Mouse (Mus musculus): ENCODE measurements around the gene Ky.

Gene Ky

DNA sequence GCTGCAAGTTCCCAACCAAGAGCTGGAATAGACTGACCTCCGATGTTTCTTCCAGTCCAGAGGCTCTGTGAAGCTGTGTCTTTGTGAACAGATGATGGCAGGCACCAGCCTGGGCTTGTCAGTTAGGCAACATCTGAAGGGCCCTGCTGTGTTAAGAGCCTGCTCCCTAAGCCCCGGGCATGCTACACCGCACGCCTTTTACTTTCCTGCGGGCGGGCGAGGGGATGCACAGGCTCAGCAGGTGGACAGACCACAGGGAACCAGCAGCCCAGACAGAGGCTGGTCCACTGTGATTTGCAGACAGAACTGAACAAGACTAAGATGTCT, 41.4 kb downstream of the Ky start:
- DNase-seq (ENCODE audit: low read depth, low spot score), result no peak

DNA sequence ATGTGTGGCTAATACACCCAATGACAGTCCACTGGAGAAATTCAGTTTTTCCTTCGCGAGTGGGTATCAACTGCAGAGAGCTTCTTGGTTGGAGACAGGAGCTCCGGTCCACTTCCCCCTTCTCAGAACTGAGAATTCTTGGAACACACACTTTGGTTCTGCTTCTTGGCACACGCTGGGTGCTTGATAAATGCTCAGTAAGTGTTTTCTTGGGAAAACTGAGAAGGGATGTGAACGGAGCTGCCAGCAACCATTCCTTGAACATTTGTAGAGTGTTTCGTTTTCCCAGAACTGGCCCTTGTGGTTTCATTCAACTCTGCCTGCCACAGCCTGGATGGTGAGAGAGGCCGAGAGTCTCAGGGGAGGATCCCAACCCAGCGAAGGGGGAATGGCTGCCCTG, 43.7 kb downstream of the Ky start:
- no peak for DNase-seq (ENCODE audit: low read depth, low spot score)

DNA sequence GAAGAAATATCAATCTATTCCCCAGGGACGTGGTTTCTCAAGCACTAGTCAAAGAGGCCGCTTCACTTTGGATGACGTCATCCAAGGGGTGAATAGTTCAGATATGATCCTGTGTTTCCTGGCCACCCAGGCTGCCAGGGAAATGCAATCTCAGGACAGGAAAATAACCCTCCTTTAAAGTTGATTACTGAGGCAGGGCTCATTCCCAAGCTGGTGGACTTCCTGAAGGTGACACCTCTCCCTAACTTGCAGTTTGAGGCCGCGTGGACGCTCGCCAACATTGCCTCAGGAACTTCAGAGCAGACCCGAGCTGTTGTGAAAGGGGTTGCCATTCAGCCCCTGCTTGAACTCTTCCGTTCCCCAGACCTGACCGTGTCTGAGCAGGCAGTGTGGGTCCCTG, 46.2 kb downstream of the Ky start:
- no peak for DNase-seq (ENCODE audit: low read depth, low spot score)

DNA sequence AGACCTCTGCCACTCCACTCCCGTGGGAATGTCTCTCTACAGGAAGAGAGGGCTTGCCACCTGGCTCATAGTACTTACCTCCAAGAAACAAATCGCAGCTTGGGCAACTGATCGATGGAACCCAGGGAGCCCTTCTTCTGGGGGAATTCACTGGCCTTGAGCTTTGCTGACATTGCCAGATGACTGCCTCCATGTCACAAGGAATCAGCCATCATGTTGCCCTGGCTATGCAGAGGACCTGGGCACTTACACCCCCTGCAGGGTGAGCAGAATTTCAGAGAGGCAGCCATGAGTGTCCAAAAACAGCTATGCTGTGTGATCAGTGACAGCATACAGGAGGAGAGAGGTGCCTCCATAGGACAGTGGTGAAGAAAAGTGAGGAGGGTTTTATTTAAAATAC, 48.2 kb downstream of the Ky start:
- no peak for DNase-seq (ENCODE audit: low read depth, low spot score)

DNA sequence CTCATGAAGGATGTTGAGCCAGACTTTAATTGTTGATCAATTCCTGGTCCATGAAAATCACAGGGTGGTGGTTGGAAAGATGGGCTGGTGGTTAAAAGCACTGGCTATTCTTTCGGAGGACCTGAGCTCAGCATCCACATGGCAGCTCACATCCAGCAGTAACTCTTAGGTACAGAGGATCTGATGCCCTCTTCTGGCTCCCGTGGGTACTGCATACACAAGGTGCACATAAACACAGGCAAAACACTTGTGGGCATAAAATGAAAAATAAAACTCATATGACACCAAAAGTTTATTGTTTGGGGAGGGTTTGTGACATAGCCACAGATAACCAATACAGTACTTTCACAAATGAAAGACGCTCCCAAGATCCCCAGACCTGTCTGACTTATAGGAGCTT, 52.9 kb downstream of the Ky start:
- no peak for DNase-seq (ENCODE audit: low read depth, low spot score)

DNA sequence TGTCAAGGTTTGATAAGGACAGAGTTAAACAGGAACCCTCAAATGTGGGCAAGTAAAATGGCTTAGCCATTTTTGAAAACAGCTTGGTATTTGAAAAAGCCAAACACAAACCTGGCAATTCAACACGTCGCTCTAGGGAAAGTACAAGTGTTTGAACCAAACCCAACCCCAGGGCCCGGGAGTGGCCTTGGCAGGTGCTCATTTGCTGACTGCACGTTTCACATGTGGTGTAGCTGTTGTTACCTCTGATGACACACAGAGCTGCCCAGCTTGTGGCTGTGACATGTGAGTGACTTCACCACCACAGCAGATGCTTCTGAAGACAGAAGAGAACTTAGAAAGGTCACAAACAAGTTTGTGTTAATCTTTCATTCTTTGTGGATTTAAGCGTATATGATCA, 67.3 kb downstream of the Ky start:
- DNase-seq (ENCODE audit: low read depth, low spot score), result no peak

DNA sequence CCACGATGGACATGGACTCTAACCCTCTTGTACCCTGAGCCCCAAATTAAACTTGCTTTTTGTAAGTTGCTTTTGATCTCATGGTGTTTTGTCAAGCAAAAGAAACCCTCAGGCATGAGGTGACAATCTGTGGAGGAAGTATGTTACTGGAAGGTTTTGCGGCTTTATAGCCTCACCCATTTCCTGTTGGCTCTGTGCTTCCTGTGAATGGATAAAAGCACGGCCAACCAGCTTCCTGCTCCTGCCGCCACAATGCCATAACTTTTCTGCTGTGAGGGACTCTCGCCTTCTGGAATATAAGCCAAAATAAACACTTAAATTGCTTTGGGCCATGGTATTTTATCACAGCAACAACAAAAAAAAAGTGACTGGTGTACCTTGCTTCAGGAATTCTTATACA, 71.9 kb downstream of the Ky start:
- no peak for DNase-seq (ENCODE audit: low read depth, low spot score)

DNA sequence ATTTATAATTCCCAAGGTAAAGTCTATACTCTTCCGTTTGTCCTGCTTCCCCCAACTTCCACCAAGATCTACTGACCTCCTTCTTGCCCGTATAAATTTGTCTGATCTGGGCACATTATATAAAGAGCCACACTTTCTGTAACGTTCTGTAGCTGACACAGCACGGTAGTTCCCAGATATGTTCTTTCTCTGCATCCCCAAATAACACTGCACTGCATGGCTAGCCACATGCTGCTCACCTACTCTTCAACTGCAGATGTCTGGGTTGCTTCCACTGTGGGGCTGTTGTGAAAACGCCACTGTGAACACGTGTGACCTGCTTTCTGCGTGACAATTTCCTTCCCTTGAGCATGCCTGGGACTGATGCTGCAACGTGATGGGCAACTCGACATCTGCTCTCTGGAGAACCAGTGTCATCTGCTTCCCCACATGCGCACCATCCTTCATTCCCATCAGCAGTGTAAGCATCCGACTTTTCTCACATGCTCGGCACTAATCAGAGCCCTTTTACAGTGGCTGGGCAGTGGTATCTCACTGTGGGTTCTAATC, 76.4 kb downstream of the Ky start:
- peak; percentile 8 for DNase-seq (ENCODE audit: low read depth, low spot score)

DNA sequence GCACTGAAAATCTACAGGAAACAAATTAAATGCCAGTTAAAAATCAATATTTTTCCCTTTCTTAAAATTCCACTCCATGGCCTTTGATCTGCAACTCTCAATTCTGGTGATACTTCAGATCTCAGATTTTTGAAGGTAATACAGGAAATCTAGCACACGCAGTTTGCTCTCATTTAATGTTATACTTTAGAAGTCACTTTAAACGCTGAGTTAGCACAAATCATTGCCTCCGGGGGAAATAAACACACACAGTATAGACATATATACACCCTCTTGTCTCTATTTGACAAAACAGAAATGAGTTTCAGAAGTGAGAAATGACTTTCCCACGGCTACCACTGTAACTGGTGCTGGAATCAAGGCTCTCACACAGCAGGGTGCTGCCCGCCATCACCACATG, 81.8 kb downstream of the Ky start:
- no peak for DNase-seq (ENCODE audit: low read depth, low spot score)

DNA sequence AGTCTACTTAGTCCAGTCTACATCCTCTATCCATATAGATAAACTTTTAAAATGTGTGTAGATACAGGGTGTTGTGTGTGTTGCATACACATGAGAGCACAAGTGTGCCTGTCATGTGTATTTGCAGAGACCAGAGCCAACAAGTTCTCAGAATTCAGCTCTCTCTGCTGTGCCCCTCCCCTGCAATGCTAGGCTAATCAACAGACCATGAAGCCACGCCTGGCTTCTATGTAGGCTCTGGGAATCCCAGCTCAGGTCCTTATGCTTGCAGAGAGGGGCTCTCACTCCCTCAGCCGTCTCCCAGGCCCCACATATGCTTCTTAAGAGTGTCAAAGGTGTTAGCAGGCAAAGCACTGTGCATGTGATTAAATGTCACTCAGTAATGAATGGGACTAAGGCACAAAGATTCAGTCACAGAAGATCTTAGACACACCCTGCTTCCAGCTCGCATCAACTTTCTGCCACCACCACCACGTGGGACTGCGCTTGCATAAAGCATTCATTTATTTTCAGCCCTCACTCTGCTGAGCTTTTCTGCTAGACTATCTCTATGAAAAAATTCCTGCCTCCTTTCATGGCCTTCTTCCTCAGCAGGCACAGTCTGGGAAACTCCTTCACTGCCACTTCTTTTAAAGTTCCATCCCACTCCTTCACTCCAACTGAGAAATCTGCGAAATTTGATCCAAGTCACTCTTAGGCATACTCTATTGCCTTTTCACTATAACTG, 89.3 kb downstream of the Ky start:
- no peak for DNase-seq (ENCODE audit: low read depth, low spot score)

All from retina, adult 2 months (tissue).